Mouse (Mus musculus) gastrocnemius, adult 8-10 months (tissue): ENCODE results near the gene Gm20388. TPM values are rescaled to one million over a fixed set of nuclear protein-coding genes. Genes with fewer than 3 reads are reported as not detected.
"Not testable (repeated sequence)": the region's sequence is repeated elsewhere in the genome, so short reads cannot be mapped to it uniquely, and the experiment has no call there.

Experiments
- DNase-seq, 2 experiments: peaks; one replicate each; pipeline ENCODE4 v3.0.0; 2022; ENCODE audit warnings: low spot score in 2 of 2
- total RNA-seq, 4 experiments: library from RNA; stranded (reverse); gene quantifications; 2 replicates each; pipeline ENCODE4 v1.2.4; 2022

Gene Gm20388
- total RNA-seq, 4 experiments from 2014 or later: 4.4 to 20.0 (median 7.9) TPM; not detected in 1

GRCm38 (mm10) chr8:120334261-120334660 lies 423.6 kb downstream of the Gm20388 start:
- DNase-seq: not testable (repeated sequence)

GRCm38 (mm10) chr8:120334878-120335261 lies 424.2 kb downstream of the Gm20388 start:
- DNase-seq: no peak

- peak in 1 of 2 experiments; percentile 29 for DNase-seq
Observed at GRCm38 (mm10) chr8:120335262-120336086, 424.8 kb downstream of the Gm20388 start.

GRCm38 (mm10) chr8:120336087-120336380 lies 425.4 kb downstream of the Gm20388 start:
- no peak for DNase-seq

GRCm38 (mm10) chr8:120336909-120337555 lies 426.4 kb downstream of the Gm20388 start:
- DNase-seq: no peak

- DNase-seq: no peak
Observed at GRCm38 (mm10) chr8:120337627-120338026, 427.0 kb downstream of the Gm20388 start.

GRCm38 (mm10) chr8:120338678-120339077 lies 428.0 kb downstream of the Gm20388 start:
- DNase-seq: no peak

GRCm38 (mm10) chr8:120339743-120340142 lies 429.1 kb downstream of the Gm20388 start:
- no peak for DNase-seq

- DNase-seq: no peak
Observed at GRCm38 (mm10) chr8:120341124-120341523, 430.5 kb downstream of the Gm20388 start.

- no peak for DNase-seq
Observed at GRCm38 (mm10) chr8:120342847-120343548, 432.4 kb downstream of the Gm20388 start.

GRCm38 (mm10) chr8:120343582-120343981 lies 432.9 kb downstream of the Gm20388 start:
- DNase-seq: no peak

GRCm38 (mm10) chr8:120344166-120344565 lies 433.5 kb downstream of the Gm20388 start:
- no peak for DNase-seq

GRCm38 (mm10) chr8:120344583-120344982 lies 433.9 kb downstream of the Gm20388 start:
- DNase-seq: no peak

GRCm38 (mm10) chr8:120347734-120348341 lies 437.2 kb downstream of the Gm20388 start:
- no peak for DNase-seq

- DNase-seq: no peak
Observed at GRCm38 (mm10) chr8:120348922-120349321, 438.3 kb downstream of the Gm20388 start.

GRCm38 (mm10) chr8:120351332-120352071 lies 440.9 kb downstream of the Gm20388 start:
- no peak for DNase-seq

GRCm38 (mm10) chr8:120352096-120352495 lies 441.5 kb downstream of the Gm20388 start:
- no peak for DNase-seq

GRCm38 (mm10) chr8:120356067-120356466 lies 445.4 kb downstream of the Gm20388 start:
- DNase-seq: no peak

GRCm38 (mm10) chr8:120357504-120357903 lies 446.9 kb downstream of the Gm20388 start:
- DNase-seq: no peak

- no peak for DNase-seq
Observed at GRCm38 (mm10) chr8:120361301-120361700, 450.7 kb downstream of the Gm20388 start.

- peak in 1 of 2 experiments; percentile 40 for DNase-seq
Observed at GRCm38 (mm10) chr8:120363552-120364071, 453.0 kb downstream of the Gm20388 start.
